Mouse (Mus musculus): ENCODE results near the gene Dvl3.

Gene Dvl3

GRCm38 (mm10) chr16:20493452-20493851, 23.3 kb upstream of the Dvl3 start:
- TF ChIP-seq GATA4 (IDR thresholded peaks at IDR 0.05; ENCODE audit: insufficient replicate concordance, low read length) = no peak

- TF ChIP-seq GATA4 (IDR thresholded peaks at IDR 0.05; ENCODE audit: insufficient replicate concordance, low read length) = no peak
These were observed 19.8 kb upstream of the Dvl3 start for GRCm38 (mm10) chr16:20496671-20497600.

DNA sequence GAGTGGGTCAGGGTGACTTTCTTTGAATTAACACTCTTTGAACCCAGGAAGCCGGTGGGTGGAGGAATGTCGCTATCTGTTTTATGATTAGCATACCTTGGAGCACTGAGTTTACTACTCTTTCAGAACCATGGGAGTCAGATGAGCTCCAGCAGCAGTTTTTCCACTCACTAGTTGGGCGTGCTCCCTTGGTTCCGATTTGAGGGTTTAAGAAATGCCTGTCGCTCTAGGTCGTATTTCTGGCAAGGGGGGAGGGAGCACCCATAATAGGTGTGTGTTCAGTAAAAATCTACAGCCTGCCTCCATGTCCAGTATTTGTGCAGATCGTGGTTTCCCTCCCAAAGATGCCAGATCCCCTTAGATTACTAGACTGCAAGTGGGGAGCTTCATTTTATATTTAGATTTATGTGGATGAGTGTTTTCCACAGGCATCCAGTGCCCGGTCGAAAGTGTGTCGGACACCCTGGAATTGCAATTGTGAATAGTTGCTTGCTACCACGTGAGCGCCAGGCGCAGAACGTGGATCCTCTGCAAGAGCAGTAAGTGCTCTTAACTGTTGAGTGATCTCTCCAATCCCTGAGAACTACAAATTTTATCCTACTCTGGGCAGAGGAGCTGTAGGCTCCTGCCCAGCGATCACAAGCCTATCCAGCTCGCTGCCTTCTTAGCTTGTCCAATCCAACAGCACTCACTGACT, 18.7 kb upstream of the Dvl3 start:
- no peak for TF ChIP-seq GATA4 (IDR thresholded peaks at IDR 0.05; ENCODE audit: insufficient replicate concordance, low read length)

GRCm38 (mm10) chr16:20498677-20499475, 17.9 kb upstream of the Dvl3 start, which contains the start of gene Eif2b5:
Gene Eif2b5, plus strand, starts transcription at chr16:20498817.
- no peak for TF ChIP-seq GATA4 (IDR thresholded peaks at IDR 0.05; ENCODE audit: insufficient replicate concordance, low read length)

DNA sequence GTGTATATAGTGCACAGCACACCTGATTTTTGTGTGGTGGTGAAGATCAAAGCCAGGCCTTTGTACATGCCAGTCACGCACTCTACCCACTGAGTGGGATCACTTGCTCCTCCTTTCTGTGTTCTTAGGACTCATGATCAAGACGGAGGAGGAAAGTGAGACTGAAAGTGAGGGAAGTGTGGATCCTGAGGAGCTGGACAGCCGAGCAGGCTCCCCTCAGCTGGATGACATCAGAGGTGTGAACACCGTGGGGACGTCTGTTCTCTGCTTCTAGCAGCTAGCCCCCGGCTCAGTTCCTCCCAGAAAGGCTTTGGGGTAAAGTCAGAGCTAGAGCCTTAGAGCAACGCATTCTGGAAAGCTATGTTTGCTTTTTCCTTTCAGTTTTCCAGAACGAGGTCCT, 10.8 kb upstream of the Dvl3 start:
- no peak for TF ChIP-seq GATA4 (IDR thresholded peaks at IDR 0.05; ENCODE audit: insufficient replicate concordance, low read length)

DNA sequence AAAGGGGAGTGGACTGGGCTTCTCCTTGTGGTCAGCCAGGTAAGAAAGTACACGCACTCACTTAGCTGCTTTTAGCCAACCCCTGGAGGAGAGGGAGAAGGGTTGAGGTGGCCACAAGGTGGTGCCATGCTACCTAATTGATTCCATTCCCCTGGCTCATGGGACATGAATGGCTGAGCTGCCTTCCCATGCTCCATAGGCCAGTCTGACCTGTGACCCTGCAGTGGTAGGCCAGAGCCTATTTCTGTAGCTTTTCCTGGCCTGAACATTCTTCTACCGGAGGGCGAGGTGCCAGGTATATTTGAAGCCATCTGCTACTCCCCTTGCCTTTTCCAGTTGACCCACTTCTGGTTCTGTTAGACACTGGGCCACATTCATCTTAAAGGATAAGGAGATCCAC, 7.4 kb upstream of the Dvl3 start:
- TF ChIP-seq GATA4 (IDR thresholded peaks at IDR 0.05; ENCODE audit: insufficient replicate concordance, low read length) = no peak

DNA sequence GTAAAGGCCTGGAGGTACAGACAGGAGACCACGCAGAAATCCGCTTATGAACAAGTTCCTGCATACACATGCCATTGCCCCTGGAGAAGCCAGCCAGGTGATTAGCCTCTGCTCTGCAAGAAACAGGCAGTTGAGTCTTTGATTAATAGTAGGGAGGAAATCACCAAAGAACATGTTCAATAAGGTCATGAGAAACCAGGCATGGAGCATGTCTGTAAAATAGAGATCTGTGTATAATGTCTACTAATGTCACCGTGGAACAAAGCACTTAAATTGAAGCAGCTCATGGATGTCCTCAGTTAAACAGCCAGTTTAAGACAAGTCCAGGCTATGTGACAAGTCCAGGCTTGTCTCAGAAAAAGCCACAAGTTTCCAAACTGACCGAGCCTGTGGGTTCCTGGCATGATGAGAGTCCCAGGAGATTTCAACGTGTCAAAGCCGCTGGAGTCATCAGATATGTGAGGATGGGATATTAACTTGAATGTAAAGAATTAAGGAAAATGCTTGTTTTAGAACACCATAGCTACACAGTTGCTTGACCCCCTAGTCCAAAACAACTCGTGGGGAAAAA, 5.4 kb upstream of the Dvl3 start:
- no peak for TF ChIP-seq GATA4 (IDR thresholded peaks at IDR 0.05; ENCODE audit: insufficient replicate concordance, low read length)

DNA sequence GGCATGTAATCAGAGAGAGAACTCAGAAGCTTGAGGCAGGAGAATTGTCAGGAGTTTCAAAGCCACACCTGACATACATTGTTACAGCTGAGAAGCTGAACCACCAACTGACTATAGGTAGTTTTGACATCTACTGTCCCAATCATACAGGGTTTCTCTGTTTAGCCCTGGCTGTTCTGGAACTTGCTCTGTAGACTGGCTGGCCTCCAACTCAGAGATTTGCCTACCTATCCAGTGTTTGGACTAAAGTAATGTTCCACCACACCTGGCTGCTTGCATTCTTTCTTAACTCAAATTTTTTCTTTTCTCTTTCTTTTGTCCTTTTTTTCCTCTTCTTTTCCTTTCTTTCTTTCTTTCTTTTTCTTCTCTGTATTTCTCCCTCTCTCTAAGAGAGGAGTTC, 750 bp upstream of the Dvl3 start:
- no peak for TF ChIP-seq GATA4 (IDR thresholded peaks at IDR 0.05; ENCODE audit: insufficient replicate concordance, low read length)

DNA sequence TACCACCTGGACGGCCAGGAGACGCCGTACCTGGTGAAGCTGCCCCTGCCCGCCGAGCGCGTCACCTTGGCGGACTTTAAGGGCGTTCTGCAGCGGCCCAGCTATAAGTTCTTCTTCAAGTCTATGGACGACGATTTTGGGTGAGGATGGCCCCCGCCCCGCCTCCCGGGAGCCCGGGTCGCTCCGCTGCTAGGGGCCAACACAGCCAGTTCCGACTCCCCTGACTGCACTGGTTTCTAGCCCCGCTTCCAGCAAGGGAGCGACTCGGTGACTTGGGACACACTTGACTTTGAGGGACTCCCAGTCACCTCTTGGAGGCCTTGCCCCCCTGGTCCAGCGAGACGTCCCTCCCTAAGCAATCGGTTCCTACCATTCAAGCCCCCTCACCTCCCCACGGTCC, 434 bp downstream of the Dvl3 start:
- no peak for TF ChIP-seq GATA4 (IDR thresholded peaks at IDR 0.05; ENCODE audit: insufficient replicate concordance, low read length)

DNA sequence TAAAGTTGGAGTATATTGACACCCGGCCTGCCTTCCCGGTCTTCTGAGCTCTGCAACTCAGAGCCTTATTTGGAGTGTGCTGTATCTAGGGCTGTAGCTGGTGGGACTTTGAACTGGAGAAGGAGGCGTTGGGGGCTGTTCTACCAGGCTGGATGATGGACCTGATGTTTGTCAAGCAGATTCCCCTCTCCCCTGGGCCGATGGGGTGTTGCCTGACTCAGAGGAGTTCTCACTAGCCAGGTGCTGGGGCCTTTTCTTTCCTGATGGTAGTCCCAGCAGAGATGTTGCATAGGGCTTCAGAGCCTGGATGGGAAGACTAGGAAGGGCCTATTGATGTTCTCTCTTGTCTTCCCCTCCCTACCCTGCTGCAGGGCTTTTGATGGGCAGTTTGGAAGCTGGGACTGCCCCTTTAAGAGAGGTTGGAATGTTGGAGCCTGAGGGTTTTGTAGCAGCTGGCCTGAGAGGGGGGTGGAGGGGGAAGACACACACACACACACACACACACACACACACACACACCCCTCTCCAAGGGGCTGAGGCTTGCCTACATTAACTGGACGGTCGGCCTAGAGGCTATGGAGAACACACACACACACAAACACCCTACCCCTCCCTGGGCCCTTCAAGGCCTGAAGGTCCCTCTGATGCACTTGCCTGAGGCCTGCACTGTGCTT, 1.1 kb downstream of the Dvl3 start:
- no peak for TF ChIP-seq GATA4 (IDR thresholded peaks at IDR 0.05; ENCODE audit: insufficient replicate concordance, low read length)

DNA sequence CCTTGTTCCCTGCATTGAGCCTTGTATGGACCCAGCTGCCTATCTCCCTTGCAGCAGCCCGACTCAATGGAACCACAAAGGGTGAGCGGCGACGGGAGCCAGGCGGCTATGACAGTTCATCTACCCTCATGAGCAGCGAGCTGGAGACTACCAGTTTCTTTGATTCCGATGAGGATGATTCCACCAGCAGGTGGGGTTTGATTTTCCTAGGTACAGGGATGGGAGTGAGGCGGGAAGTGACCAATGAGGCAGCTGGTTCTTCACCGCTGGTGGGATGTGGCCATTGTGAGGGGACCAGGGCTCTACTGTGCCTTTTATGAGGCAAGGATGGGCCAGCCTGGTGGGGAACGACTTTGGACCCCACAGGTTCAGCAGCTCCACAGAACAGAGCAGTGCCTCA, 7.1 kb downstream of the Dvl3 start:
- TF ChIP-seq GATA4 (IDR thresholded peaks at IDR 0.05; ENCODE audit: insufficient replicate concordance, low read length) = no peak

DNA sequence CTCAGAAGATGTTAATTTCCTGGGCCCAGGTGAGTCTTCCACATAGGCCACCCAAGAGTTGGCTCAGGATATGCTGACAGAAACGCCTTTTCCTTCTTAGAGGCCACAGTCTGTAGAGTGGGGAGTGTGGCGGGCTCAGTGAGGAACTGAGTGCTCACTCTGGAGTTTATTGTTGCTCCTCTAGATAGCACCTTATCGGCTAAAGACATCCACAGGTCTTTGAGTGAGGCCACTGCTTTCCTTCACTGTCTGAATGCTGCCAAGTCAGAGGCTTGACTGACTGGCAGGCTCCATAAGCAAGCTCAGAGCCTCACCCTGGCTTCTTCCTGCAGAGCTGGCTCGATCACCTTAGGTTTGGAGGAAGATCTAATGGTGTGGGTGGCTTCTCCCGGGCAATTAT, 12.0 kb downstream of the Dvl3 start:
- TF ChIP-seq GATA4 (IDR thresholded peaks at IDR 0.05; ENCODE audit: insufficient replicate concordance, low read length) = no peak

DNA sequence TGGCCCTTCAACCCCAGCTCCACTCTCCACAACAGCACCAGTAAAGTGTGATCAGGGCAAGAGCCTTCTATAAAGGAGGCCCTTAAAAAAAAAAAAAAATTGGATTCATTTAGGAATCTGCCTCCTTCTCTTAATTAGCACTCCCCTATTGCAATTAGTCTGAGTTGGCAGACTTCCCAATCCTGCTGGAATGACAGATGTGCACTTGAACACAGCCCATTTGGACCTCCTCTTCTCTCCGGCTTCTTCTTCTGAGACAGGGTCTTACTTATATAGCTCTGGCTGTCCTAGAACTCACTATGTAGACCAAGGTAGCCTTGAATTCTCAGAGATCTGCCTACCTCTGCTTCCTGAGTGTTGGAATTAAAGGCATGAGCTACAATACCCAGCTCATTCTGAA, 12.6 kb downstream of the Dvl3 start:
- TF ChIP-seq GATA4 (IDR thresholded peaks at IDR 0.05; ENCODE audit: insufficient replicate concordance, low read length) = no peak

- no peak for TF ChIP-seq GATA4 (IDR thresholded peaks at IDR 0.05; ENCODE audit: insufficient replicate concordance, low read length)
These were observed 14.2 kb downstream of the Dvl3 start for GRCm38 (mm10) chr16:20530941-20531340.
